Mouse (Mus musculus) kidney, embryonic 16.5 days (tissue): ENCODE measurements at regions not wholly inside any gene's neighbourhood (a gene's known extent, or its start where the extent isn't known, plus 50 kb on each side); places are given as distances from the start of the nearest gene placed in this dataset.

Experiments used
- ATAC-seq: fragments of 200-750 bp; cut with Nextera tagmentation; 2 replicates; pipeline ENCODE4 v1.8.0; 2017; ENCODE audit warnings: moderate TSS enrichment; ENCODE audit not compliant: low FRiP score, low TSS enrichment
- H3K27ac ChIP-seq: fragments of 300-500 bp; sonication (generic); 2 replicates; pipeline ENCODE4 v1.5.1; 2014; ENCODE audit warnings: low read length
- H3K27me3 ChIP-seq: fragments of 300-500 bp; sonication (generic); 2 replicates; pipeline ENCODE4 v1.6.1; 2014; ENCODE audit warnings: low read length, control low read depth, mixed read lengths; ENCODE audit not compliant: insufficient read depth
- H3K36me3 ChIP-seq: fragments of 300-500 bp; sonication (generic); 2 replicates; pipeline ENCODE4 v1.6.1; 2014; ENCODE audit warnings: low read length, control low read depth, mixed read lengths; ENCODE audit not compliant: insufficient read depth
- H3K4me1 ChIP-seq: fragments of 300-500 bp; sonication (generic); 2 replicates; pipeline ENCODE4 v1.6.1; 2014; ENCODE audit warnings: low read length, control low read depth, mixed read lengths; ENCODE audit not compliant: insufficient read depth
- H3K4me2 ChIP-seq: fragments of 300-500 bp; sonication (generic); replicated peaks from 2 replicates; pipeline ENCODE4 v1.6.1; 2014; ENCODE audit warnings: low read depth, low read length
- H3K4me3 ChIP-seq: fragments of 300-500 bp; sonication (generic); 2 replicates; pipeline ENCODE4 v1.5.1; 2014; ENCODE audit warnings: mild to moderate bottlenecking, low read length
- H3K9ac ChIP-seq: fragments of 300-500 bp; sonication (generic); replicated peaks from 2 replicates; pipeline ENCODE4 v1.6.1; 2014; ENCODE audit warnings: low read length
- H3K9me3 ChIP-seq: fragments of 300-500 bp; sonication (generic); 2 replicates; pipeline ENCODE4 v1.6.1; 2016; ENCODE audit warnings: low read length, control low read depth
- WGBS: fragments of 180-500 bp; shearing (Covaris S2); extraction: QIAGEN DNeasy Blood & Tissue Kit; methylation state at CpG from one replicate; pipeline ENCODE4 v1.1.7; 2014; 5-methylcytosine and 5-hydroxymethylcytosine counted together

GRCm38 (mm10) chr2:116216418-116216817 is 150.8 kb upstream of the Meis2 start:
- H3K36me3 ChIP-seq: no peaks in the 10 kb centered on the region
- no peak overlapping the region for H3K9ac ChIP-seq
- no peak overlapping the region for H3K27ac ChIP-seq
- H3K4me2 ChIP-seq: no peak overlapping the region
- H3K4me1 ChIP-seq: no peaks in the 10 kb centered on the region
- WGBS: 75% methylated on average over 7 of the region's 7 CpGs
- H3K4me3 ChIP-seq: no peak overlapping the region
- H3K9me3 ChIP-seq: no peaks in the 10 kb centered on the region
- no peaks in the 10 kb centered on the region for H3K27me3 ChIP-seq
- ATAC-seq: no peak

- no peak for ATAC-seq
- no peaks in the 10 kb centered on the region for H3K27me3 ChIP-seq
- 64% methylated on average over 14 of the region's 14 CpGs for WGBS
These were observed 135.9 kb upstream of the Meis2 start for GRCm38 (mm10) chr2:116201248-116202223.

GRCm38 (mm10) chr2:116200795-116201194 is 135.2 kb upstream of the Meis2 start:
- H3K9ac ChIP-seq: no peak overlapping the region
- no peak overlapping the region for H3K27ac ChIP-seq
- no peaks in the 10 kb centered on the region for H3K27me3 ChIP-seq
- no peak overlapping the region for H3K4me2 ChIP-seq
- H3K36me3 ChIP-seq: no peaks in the 10 kb centered on the region
- 67% methylated on average over 5 of the region's 5 CpGs for WGBS
- no peak for ATAC-seq
- H3K4me3 ChIP-seq: no peak overlapping the region
- H3K4me1 ChIP-seq: no peaks in the 10 kb centered on the region
- H3K9me3 ChIP-seq: no peaks in the 10 kb centered on the region; the same call in 1 of the 2 replicates

More at GRCm38 (mm10) chr2:116201248-116202223, 135.9 kb upstream of the Meis2 start:
- Histone ChIP-seq H3K4me1 (no peaks in the 10 kb centered on the region), H3K36me3 (no peaks in the 10 kb centered on the region), H3K4me3 (no peak overlapping the region), H3K9me3 (no peaks in the 10 kb centered on the region), H3K9ac (no peak overlapping the region), H3K27ac (no peak overlapping the region), H3K4me2 (no peak overlapping the region)

GRCm38 (mm10) chr2:116181861-116182260 is 116.2 kb upstream of the Meis2 start:
- H3K36me3 ChIP-seq: no peaks in the 10 kb centered on the region
- no peak overlapping the region for H3K27ac ChIP-seq
- no peak for ATAC-seq
- H3K9ac ChIP-seq: no peak overlapping the region
- no peak overlapping the region for H3K4me2 ChIP-seq
- no peak overlapping the region for H3K4me3 ChIP-seq
- 84% methylated on average over 11 of the region's 11 CpGs for WGBS
- H3K9me3 ChIP-seq: no peaks in the 10 kb centered on the region
- H3K4me1 ChIP-seq: no peaks in the 10 kb centered on the region
- no peaks in the 10 kb centered on the region for H3K27me3 ChIP-seq

GRCm38 (mm10) chr2:116177155-116177554 is 111.5 kb upstream of the Meis2 start:
- 94% methylated on average over 3 of the region's 3 CpGs for WGBS
- no peaks in the 10 kb centered on the region for H3K27me3 ChIP-seq
- no peak for ATAC-seq

GRCm38 (mm10) chr2:116165871-116166770 is 100.5 kb upstream of the Meis2 start:
- no peaks in the 10 kb centered on the region for H3K4me1 ChIP-seq
- peak; percentile 61; the same call in 1 of the 2 replicates for ATAC-seq
- no peaks in the 10 kb centered on the region for H3K9me3 ChIP-seq
- H3K4me3 ChIP-seq: no peak overlapping the region
- WGBS: 74% methylated on average over 16 of the region's 16 CpGs
- no peak overlapping the region for H3K4me2 ChIP-seq
- H3K9ac ChIP-seq: no peak overlapping the region
- H3K27me3 ChIP-seq: no peaks in the 10 kb centered on the region
- H3K27ac ChIP-seq: no peak overlapping the region
- no peaks in the 10 kb centered on the region for H3K36me3 ChIP-seq

More at GRCm38 (mm10) chr2:116177155-116177554, 111.5 kb upstream of the Meis2 start:
- no peak overlapping the region for H3K4me2 ChIP-seq
- no peaks in the 10 kb centered on the region for H3K4me1 ChIP-seq
- no peaks in the 10 kb centered on the region for H3K9me3 ChIP-seq
- H3K36me3 ChIP-seq: no peaks in the 10 kb centered on the region
- H3K9ac ChIP-seq: no peak overlapping the region
- H3K27ac ChIP-seq: no peak overlapping the region
- no peak overlapping the region for H3K4me3 ChIP-seq
